Mouse (Mus musculus) myocyte (in vitro differentiated cells): ENCODE data around the gene Nr4a1. TPM values are rescaled to one million over a fixed set of nuclear protein-coding genes. Genes with fewer than 3 reads are reported as not detected.

Experiments
- H3K27me3 ChIP-seq: one replicate; pipeline ENCODE4 v1.6.1; 2011; ENCODE audit not compliant: control insufficient read depth, insufficient read depth, insufficient read length
- H3K36me3 ChIP-seq: one replicate; pipeline ENCODE4 v1.6.1; 2011; ENCODE audit not compliant: control insufficient read depth, insufficient read depth
- H3K4me2 ChIP-seq: one replicate; pipeline ENCODE4 v1.6.1; 2011; ENCODE audit warnings: low read depth, control low read depth
- H3K4me3 ChIP-seq: one replicate; pipeline ENCODE4 v1.5.1; 2011; ENCODE audit warnings: mild to moderate bottlenecking, control low read depth, moderate library complexity
- H3K79me2 ChIP-seq: one replicate; pipeline ENCODE4 v1.6.1; 2011; ENCODE audit not compliant: control insufficient read depth, insufficient read depth
- H3ac ChIP-seq: one replicate; pipeline ENCODE4 v1.6.1; 2011; ENCODE audit not compliant: control insufficient read depth, insufficient read length
- CEBPB ChIP-seq: IDR thresholded peaks from 2 replicates; pipeline ENCODE4 v1.6.1; 2011; ENCODE audit warnings: mild to moderate bottlenecking, moderate library complexity; ENCODE audit not compliant: poor library complexity, insufficient read depth, severe bottlenecking
- E2F4 ChIP-seq: IDR thresholded peaks from one replicate; pipeline ENCODE4 v1.6.1; 2011; ENCODE audit warnings: mild to moderate bottlenecking, control low read depth, moderate library complexity; ENCODE audit not compliant: insufficient read depth
- MAX ChIP-seq: IDR thresholded peaks from one replicate; pipeline ENCODE4 v1.6.1; 2011; ENCODE audit warnings: low read depth, mild to moderate bottlenecking, control low read depth
- MYOD1 ChIP-seq, 3 experiments: IDR thresholded peaks; one replicate each; pipeline ENCODE4 v1.6.1; 2011; ENCODE audit warnings: control low read depth in 2 of 3, low read depth in 2 of 3, mild to moderate bottlenecking in 2 of 3, moderate library complexity in 1 of 3; ENCODE audit not compliant: insufficient read length in 2 of 3, control insufficient read depth in 1 of 3
- MYOG ChIP-seq, 3 experiments: IDR thresholded peaks; one replicate each; pipeline ENCODE4 v1.6.1; 2011; ENCODE audit warnings: control low read depth in 2 of 3, low read depth in 2 of 3, mild to moderate bottlenecking in 2 of 3; ENCODE audit not compliant: insufficient read length in 2 of 3, control insufficient read depth in 1 of 3, insufficient read depth in 1 of 3
- POLR2A ChIP-seq: IDR thresholded peaks from one replicate; pipeline ENCODE4 v1.6.1; 2011; ENCODE audit warnings: low read depth, mild to moderate bottlenecking, control low read depth, moderate library complexity; ENCODE audit not compliant: insufficient read length
- POLR2AphosphoS2 ChIP-seq: IDR thresholded peaks from one replicate; pipeline ENCODE4 v1.6.1; 2011; ENCODE audit warnings: low read depth, control low read depth; ENCODE audit not compliant: insufficient read length
- REST ChIP-seq: IDR thresholded peaks from one replicate; pipeline ENCODE4 v1.6.1; 2011; ENCODE audit warnings: mild to moderate bottlenecking, control low read depth, moderate library complexity; ENCODE audit not compliant: insufficient read depth, insufficient read length
- SRF ChIP-seq: IDR thresholded peaks from one replicate; pipeline ENCODE4 v1.6.1; 2011; ENCODE audit warnings: low read depth; ENCODE audit not compliant: control insufficient read depth, insufficient read length
- TCF12 ChIP-seq: IDR thresholded peaks from one replicate; pipeline ENCODE4 v1.6.1; 2011; ENCODE audit warnings: mild to moderate bottlenecking, control low read depth; ENCODE audit not compliant: poor library complexity, insufficient read depth, severe bottlenecking
- TCF3 ChIP-seq: IDR thresholded peaks from one replicate; pipeline ENCODE4 v1.6.1; 2011; ENCODE audit warnings: low read depth, control low read depth; ENCODE audit not compliant: insufficient read length
- USF1 ChIP-seq: IDR thresholded peaks from one replicate; pipeline ENCODE4 v1.6.1; 2011; ENCODE audit warnings: low read depth, mild to moderate bottlenecking, control low read depth, moderate library complexity
- polyA plus RNA-seq: library from polyadenylated mRNA; unstranded; fragments of >200 nt; fragmentation: generic; extraction: Trizol; gene quantifications from one replicate; pipeline ENCODE4 v1.2.1, GENCODE M21; 2012; ENCODE audit warnings: missing spikeins

The Nr4a1 gene
- polyA plus RNA-seq, 1 experiment: 15.3 TPM

DNA sequence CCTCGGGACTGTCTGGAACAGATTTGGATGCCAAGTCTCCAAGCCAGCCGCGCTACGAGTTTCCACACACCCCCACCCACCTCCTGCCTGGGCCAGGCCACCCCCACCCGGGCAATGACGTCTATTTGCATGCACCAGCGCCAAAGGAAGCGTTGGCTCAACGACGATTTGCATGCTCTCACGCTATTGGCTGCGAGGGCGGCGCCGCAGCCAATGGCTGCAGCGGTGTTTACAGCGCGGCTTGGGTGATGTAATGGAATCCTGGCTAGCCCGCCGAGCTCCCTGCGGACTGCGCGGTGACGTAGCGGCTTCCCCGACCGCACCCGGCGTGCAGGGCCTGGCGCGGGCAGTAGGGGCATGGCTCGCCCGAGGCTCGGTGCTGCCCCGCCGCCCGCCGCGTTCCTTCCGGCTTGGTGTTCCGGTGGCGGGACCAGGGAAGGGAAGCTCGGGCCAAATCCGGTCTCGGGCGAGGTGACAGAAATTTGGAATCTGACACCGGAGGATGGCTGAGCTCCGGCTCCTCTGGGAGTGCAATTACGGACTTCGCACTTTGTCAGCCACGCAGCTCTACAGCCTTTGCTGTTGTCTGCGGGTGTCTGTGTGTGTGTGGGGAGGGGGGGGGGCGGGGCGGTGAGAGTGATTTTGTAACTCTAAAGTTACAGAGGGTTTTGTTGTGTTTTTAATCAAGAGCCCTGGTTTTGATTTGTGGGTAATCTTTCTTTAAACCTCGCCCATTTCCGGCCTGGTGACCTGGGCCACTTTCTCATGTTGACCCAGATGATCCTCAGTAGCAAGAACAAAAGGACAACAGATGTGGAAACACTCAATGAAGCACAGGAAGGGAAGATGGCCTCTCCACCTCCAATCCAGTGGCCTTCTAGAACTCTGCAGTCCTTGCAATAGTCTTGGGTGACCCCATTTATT, 7.6 kb upstream of the Nr4a1 start:
- peak overlapping the region; percentile 34 for H3K4me3 ChIP-seq
- TF ChIP-seq MAX (no peak), POLR2A (peak; percentile 89), MYOG (IDR thresholded peaks at IDR 0.05; ENCODE audit: control insufficient read depth in 1 of 3, insufficient read depth in 1 of 3, insufficient read length in 2 of 3, low read depth in 2 of 3) (peak in 2 of 3 experiments; percentile 48 to 51), USF1 (no peak), MYOD1 (IDR thresholded peaks at IDR 0.05; ENCODE audit: control insufficient read depth in 1 of 3, insufficient read length in 2 of 3, low read depth in 2 of 3) (peak in 1 of 3 experiments; percentile 51), SRF (peak; percentile 71), TCF3 (peak; percentile 43), REST (peak; percentile 16), E2F4 (peak; percentile 49), POLR2AphosphoS2 (peak; percentile 95)
- no peaks in the 10 kb centered on the region for H3K27me3 ChIP-seq
- H3K4me2 ChIP-seq: peak overlapping the region; percentile 85
- no peaks in the 10 kb centered on the region for H3K79me2 ChIP-seq
- peak overlapping the region; percentile 44 for H3ac ChIP-seq
- H3K36me3 ChIP-seq: no peaks in the 10 kb centered on the region

DNA sequence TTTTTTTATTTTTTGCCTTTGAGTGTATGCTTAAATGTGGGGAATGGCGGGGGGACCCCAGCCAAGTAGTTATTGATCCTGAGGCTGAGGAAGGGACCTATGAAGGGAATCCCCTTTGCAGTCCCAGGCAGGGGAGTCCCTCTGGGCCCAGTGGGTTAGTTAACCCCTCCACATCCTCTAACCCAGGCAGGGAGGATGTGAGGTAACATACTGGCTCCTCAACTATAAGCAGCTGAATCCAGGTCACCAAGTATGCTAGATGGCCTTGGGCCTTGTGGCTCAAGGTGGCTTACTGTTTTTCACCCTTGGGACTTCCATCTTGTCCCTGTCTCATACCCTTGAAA, 6.9 kb upstream of the Nr4a1 start:
- peak overlapping the region; percentile 85 for H3K4me2 ChIP-seq
- peak overlapping the region; percentile 44 for H3ac ChIP-seq
- no peak for TF ChIP-seq MYOD1 (IDR thresholded peaks at IDR 0.05; ENCODE audit: control insufficient read depth in 1 of 3, insufficient read length in 2 of 3, low read depth in 2 of 3)
- TF ChIP-seq POLR2A: no peak
- no peak for TF ChIP-seq POLR2AphosphoS2
- TF ChIP-seq TCF12: no peak
- no peak for TF ChIP-seq USF1
- TF ChIP-seq SRF: no peak
- no peak for TF ChIP-seq REST
- no peak for TF ChIP-seq MAX
- TF ChIP-seq TCF3: no peak
- no peak for TF ChIP-seq E2F4
- TF ChIP-seq CEBPB: no peak
- no peak for TF ChIP-seq MYOG (IDR thresholded peaks at IDR 0.05; ENCODE audit: control insufficient read depth in 1 of 3, insufficient read depth in 1 of 3, insufficient read length in 2 of 3, low read depth in 2 of 3)
- H3K27me3 ChIP-seq: no peaks in the 10 kb centered on the region
- H3K36me3 ChIP-seq: no peaks in the 10 kb centered on the region
- H3K79me2 ChIP-seq: no peaks in the 10 kb centered on the region
- H3K4me3 ChIP-seq: peak overlapping the region; percentile 34

DNA sequence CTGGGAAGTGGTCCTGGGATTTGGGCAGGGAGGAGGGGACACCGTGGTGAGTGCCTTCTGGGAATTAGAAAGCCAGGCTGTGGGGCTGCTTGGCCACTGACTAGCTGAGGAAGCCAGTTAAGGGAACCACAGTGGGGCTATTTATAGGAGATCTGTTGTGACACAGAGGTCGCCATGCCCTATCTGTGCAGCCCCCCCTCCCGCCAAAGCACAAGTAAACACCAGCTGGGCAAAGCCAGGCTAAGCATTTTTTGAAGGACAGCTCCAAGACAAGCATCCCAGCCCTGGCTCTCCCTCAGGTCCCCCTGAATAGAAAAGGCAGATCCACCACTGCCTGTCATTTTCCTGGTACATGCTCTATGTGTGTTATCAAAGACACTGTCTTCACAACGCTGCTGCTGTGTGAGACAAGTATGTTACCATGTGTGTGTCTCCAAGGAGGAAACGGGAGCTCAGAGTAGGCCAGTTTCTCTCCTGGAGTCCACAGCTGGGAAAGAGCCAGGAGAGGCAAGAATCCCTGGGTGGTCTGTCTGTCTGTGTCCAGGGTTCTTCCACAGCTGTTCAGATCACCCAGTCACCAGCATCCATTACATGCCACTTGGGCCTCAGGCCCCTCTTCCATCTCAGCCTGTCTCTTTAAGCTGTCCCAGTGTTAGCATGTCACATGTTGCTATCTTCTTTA, 5.9 kb upstream of the Nr4a1 start:
- no peak overlapping the region for H3ac ChIP-seq
- no peaks in the 10 kb centered on the region for H3K27me3 ChIP-seq
- H3K36me3 ChIP-seq: no peaks in the 10 kb centered on the region
- H3K4me3 ChIP-seq: no peak overlapping the region
- no peak for TF ChIP-seq E2F4
- TF ChIP-seq MYOG (IDR thresholded peaks at IDR 0.05; ENCODE audit: control insufficient read depth in 1 of 3, insufficient read depth in 1 of 3, insufficient read length in 2 of 3, low read depth in 2 of 3): peak in 2 of 3 experiments; percentile 22 to 75
- TF ChIP-seq SRF: no peak
- no peak for TF ChIP-seq POLR2AphosphoS2
- TF ChIP-seq TCF3: no peak
- TF ChIP-seq TCF12: peak; percentile 37
- peak; percentile 13 to 63 (median 59) for TF ChIP-seq MYOD1 (IDR thresholded peaks at IDR 0.05; ENCODE audit: control insufficient read depth in 1 of 3, insufficient read length in 2 of 3, low read depth in 2 of 3)
- TF ChIP-seq REST: no peak
- peak overlapping the region; percentile 44 for H3K4me2 ChIP-seq
- no peaks in the 10 kb centered on the region for H3K79me2 ChIP-seq

DNA sequence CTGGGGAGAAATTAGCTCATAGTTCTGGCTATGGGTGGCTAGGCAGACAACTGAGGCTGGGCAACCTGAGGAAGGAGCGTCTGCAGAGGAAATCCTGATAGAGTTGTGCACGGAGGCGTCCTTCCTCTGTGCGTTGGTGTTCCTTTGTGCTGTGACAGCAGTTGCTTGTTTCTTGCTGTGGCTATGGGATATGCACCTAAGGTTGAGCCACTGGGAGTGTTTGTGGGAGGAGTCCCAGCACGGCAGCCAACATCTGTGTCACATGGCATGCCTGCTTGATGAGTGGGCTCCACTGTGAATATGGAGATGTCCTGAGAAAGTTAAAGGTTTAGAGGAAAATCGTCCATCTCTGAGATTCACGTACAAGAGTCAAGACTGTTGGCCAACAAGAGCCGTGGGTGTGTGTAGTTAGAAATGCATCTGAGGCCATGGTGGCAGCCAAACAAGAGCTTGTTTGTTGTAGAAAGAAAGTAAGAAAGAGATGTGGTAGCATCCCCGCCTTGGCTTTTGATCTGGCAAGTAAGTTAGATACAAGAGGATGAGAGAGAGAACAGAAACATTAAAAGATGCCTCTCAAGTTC, 3.8 kb upstream of the Nr4a1 start:
- Histone ChIP-seq H3K79me2 (no peaks in the 10 kb centered on the region), H3ac (no peak overlapping the region), H3K36me3 (no peaks in the 10 kb centered on the region), H3K4me2 (no peak overlapping the region), H3K27me3 (no peaks in the 10 kb centered on the region), H3K4me3 (no peak overlapping the region)
- no peak for TF ChIP-seq MYOD1 (IDR thresholded peaks at IDR 0.05; ENCODE audit: control insufficient read depth in 1 of 3, insufficient read length in 2 of 3, low read depth in 2 of 3)
- no peak for TF ChIP-seq POLR2A
- TF ChIP-seq REST: no peak
- TF ChIP-seq CEBPB: no peak
- no peak for TF ChIP-seq POLR2AphosphoS2
- no peak for TF ChIP-seq TCF12
- TF ChIP-seq E2F4: no peak
- no peak for TF ChIP-seq MYOG (IDR thresholded peaks at IDR 0.05; ENCODE audit: control insufficient read depth in 1 of 3, insufficient read depth in 1 of 3, insufficient read length in 2 of 3, low read depth in 2 of 3)
- TF ChIP-seq USF1: no peak
- no peak for TF ChIP-seq TCF3
